Mouse (Mus musculus): Measurements from ENCODE around the gene Tsga10. TPM values are rescaled to one million over a fixed set of nuclear protein-coding genes. Genes with fewer than 3 reads are reported as not detected.

The Tsga10 gene
- polyA plus RNA-seq, 1 experiment from 2014 or later, result 6.0 TPM

Other genes starting within 250 kb of the Tsga10 start
- gene 2010300C02Rik, start 146.3 kb downstream of the Tsga10 start, polyA plus RNA-seq (2016; fragmentation: Nextera tagmentation; extraction: Ambion mirVana), result 1.1 and 1.6 TPM in 2 replicates
- gene Lipt1, start 5.3 kb upstream of the Tsga10 start, polyA plus RNA-seq (2016; fragmentation: Nextera tagmentation; extraction: Ambion mirVana), result 8.5 and 9.4 TPM in 2 replicates
- gene Mitd1, start 24.0 kb upstream of the Tsga10 start, polyA plus RNA-seq (2016; fragmentation: Nextera tagmentation; extraction: Ambion mirVana), result 24.3 TPM in 2 replicates
- 232 and 238 TPM in 2 replicates for gene Mrpl30, start 24.0 kb upstream of the Tsga10 start, polyA plus RNA-seq (2016; fragmentation: Nextera tagmentation; extraction: Ambion mirVana)
- not detected in 2 replicates for gene Lyg2, start 50.1 kb upstream of the Tsga10 start, polyA plus RNA-seq (2016; fragmentation: Nextera tagmentation; extraction: Ambion mirVana)
- not detected in 2 replicates for gene Lyg1, start 91.3 kb upstream of the Tsga10 start, polyA plus RNA-seq (2016; fragmentation: Nextera tagmentation; extraction: Ambion mirVana)
- gene Txndc9, start 131.5 kb upstream of the Tsga10 start, polyA plus RNA-seq (2016; fragmentation: Nextera tagmentation; extraction: Ambion mirVana), result 139 and 156 TPM in 2 replicates
- 34.0 and 34.2 TPM in 2 replicates for gene Eif5b, start 131.6 kb upstream of the Tsga10 start, polyA plus RNA-seq (2016; fragmentation: Nextera tagmentation; extraction: Ambion mirVana)

All from limb, embryonic 12.5 days (tissue).